Mouse (Mus musculus) left cerebral cortex, postnatal 14 days (tissue): Measurements from ENCODE around the gene Idua. TPM values are rescaled to one million over a fixed set of nuclear protein-coding genes. Genes with fewer than 3 reads are reported as not detected.

Experiments
- DNase-seq, 2 experiments: peaks; one replicate each; pipeline ENCODE4 v3.0.0; 2021 to 2022; ENCODE audit warnings: low spot score in 2 of 2, mixed read lengths in 1 of 2
- intact Hi-C: fragments of 180-260 bp; cut with DNase I; formaldehyde crosslinking; loops from one replicate; pipeline ENCODE4 v1.15.1; 2025
- total RNA-seq, 2 experiments: library from RNA; stranded (reverse); gene quantifications; 2 replicates each; pipeline ENCODE4 v1.2.3; 2021

The Idua gene
- total RNA-seq, 2 experiments from 2014 or later, result 9.6 TPM

GRCm38 (mm10) chr5:108676772-108677498 is 16.8 kb downstream of the Idua start:
- DNase-seq, result peak in 1 of 2 experiments; percentile 35

GRCm38 (mm10) chr5:108677605-108678295 is 17.6 kb downstream of the Idua start:
- DNase-seq, result peak; percentile 83 to 93
- intact Hi-C loops, result loop anchor here (1.0 to 5.0 kb wide), 2 partner anchors 8 to 50 kb away; partner anchors contain the start of gene Dgkq

More at GRCm38 (mm10) chr5:108676772-108677498, 16.8 kb downstream of the Idua start:
- intact Hi-C loops, result loop anchor here (1.0 to 5.0 kb wide), 2 partner anchors 8 to 50 kb away; partner anchors contain the start of gene Dgkq

GRCm38 (mm10) chr5:108678296-108678854 is 18.2 kb downstream of the Idua start:
- no peak for DNase-seq
- intact Hi-C loops, result loop anchor here (5.0 kb wide), 1 partner anchor 49 kb away; no protein-coding TSS in a partner anchor

GRCm38 (mm10) chr5:108679909-108680308 is 19.8 kb downstream of the Idua start:
- no peak for DNase-seq
- intact Hi-C loops, result loop anchor here (5.0 kb wide), 1 partner anchor 47 kb away; no protein-coding TSS in a partner anchor

GRCm38 (mm10) chr5:108680871-108681270 is 20.7 kb downstream of the Idua start:
- DNase-seq, result no peak
- intact Hi-C loops, result no loop called here

GRCm38 (mm10) chr5:108689091-108689490 is 29.0 kb downstream of the Idua start:
- intact Hi-C loops, result no loop called here
- peak in 1 of 2 experiments; percentile 62 for DNase-seq

GRCm38 (mm10) chr5:108691152-108691551 is 31.0 kb downstream of the Idua start:
- intact Hi-C loops, result loop anchor here (5.0 kb wide), 1 partner anchor 36 kb away; no protein-coding TSS in a partner anchor
- DNase-seq, result no peak

GRCm38 (mm10) chr5:108692271-108692670 is 32.1 kb downstream of the Idua start, which contains the start of gene Fgfrl1:
Fgfrl1 (plus strand) TSS chr5:108692382.
- no peak for DNase-seq

GRCm38 (mm10) chr5:108693872-108694288 is 33.7 kb downstream of the Idua start:
- intact Hi-C loops, result loop anchor here (5.0 kb wide), 1 partner anchor 33 kb away; no protein-coding TSS in a partner anchor
- DNase-seq, result peak; percentile 42 to 76

More at GRCm38 (mm10) chr5:108692271-108692670, 32.1 kb downstream of the Idua start, which contains the start of gene Fgfrl1:
- intact Hi-C loops, result loop anchor here (5.0 kb wide), 1 partner anchor 35 kb away; no protein-coding TSS in a partner anchor

GRCm38 (mm10) chr5:108694352-108695261 is 34.5 kb downstream of the Idua start:
- intact Hi-C loops, result loop anchor here (5.0 kb wide), 1 partner anchor 33 kb away; no protein-coding TSS in a partner anchor
- no peak for DNase-seq

- intact Hi-C loops, result no loop called here
- DNase-seq, result no peak
Observed at GRCm38 (mm10) chr5:108695861-108696260, 35.7 kb downstream of the Idua start.

GRCm38 (mm10) chr5:108696542-108696941 is 36.4 kb downstream of the Idua start:
- DNase-seq, result no peak
- intact Hi-C loops, result no loop called here

- peak; percentile 25 to 57 for DNase-seq
- intact Hi-C loops, result no loop called here
Observed at GRCm38 (mm10) chr5:108697341-108697753, 37.2 kb downstream of the Idua start.

- intact Hi-C loops, result no loop called here
- DNase-seq, result no peak
Observed at GRCm38 (mm10) chr5:108700346-108700745, 40.2 kb downstream of the Idua start.

- DNase-seq, result no peak
- intact Hi-C loops, result no loop called here
Observed at GRCm38 (mm10) chr5:108701341-108702021, 41.4 kb downstream of the Idua start.

- intact Hi-C loops, result no loop called here
- no peak for DNase-seq
Observed at GRCm38 (mm10) chr5:108703754-108704626, 43.9 kb downstream of the Idua start.

- intact Hi-C loops, result no loop called here
- DNase-seq, result no peak
Observed at GRCm38 (mm10) chr5:108707758-108708157, 47.6 kb downstream of the Idua start.
